Mouse (Mus musculus): ENCODE results near the gene Lingo1. TPM values are rescaled to one million over a fixed set of nuclear protein-coding genes. Genes with fewer than 3 reads are reported as not detected.
A peak's percentile ranks its signal among the peaks of the same experiment; 100 is the strongest.

Gene Lingo1
- polyA plus RNA-seq, 1 experiment from 2014 or later, result 83.0 TPM

DNA sequence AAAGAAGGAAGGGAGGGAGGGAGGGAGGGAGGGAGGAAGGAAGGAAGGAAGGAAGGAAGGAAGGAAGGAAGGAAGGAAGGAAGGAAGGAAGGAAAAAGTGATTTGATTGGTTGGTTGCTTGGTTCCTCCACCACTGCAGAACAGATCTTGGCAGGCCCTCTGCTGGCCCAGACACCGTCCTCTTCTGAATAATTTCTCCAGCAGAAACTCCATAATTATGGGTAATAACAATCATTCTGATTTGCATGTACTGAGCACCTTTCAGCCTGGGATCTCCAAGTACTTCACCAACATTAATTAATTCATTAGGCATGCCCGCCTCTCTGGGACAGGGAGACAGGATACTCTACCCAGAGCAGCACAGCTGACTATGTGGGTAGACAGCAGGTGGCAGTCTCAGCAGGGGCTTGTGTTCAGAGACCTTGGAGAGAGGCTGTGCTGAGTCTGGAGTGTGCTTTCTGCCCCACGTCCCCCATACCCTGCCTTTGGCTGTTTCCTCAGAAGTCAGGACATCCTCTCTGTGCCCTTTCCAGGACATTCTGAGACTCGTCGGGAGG is 57.0 kb downstream of the Lingo1 start:
- Histone ChIP-seq H3K27ac (ENCODE audit: low read length) (no peak overlapping the region), H3K4me1 (ENCODE audit: control insufficient read depth, insufficient read depth, low read length) (0 out of 2 replicates have a peak, but pooled peaks cover 2% of the 10 kb centered on the region), H3K4me3 (ENCODE audit: low read depth, low read length) (no peak overlapping the region), H3K27me3 (ENCODE audit: control insufficient read depth, insufficient read depth, low read depth, low read length) (no peaks in the 10 kb centered on the region), H3K9me3 (replicated peaks; ENCODE audit: control insufficient read depth, low read length, poor library complexity, severe bottlenecking) (no peaks in the 10 kb centered on the region), H3K4me2 (ENCODE audit: low read length) (no peak overlapping the region), H3K36me3 (ENCODE audit: control insufficient read depth, insufficient read depth, low read length) (no peaks in the 10 kb centered on the region), H3K9ac (ENCODE audit: low read depth, low read length) (no peak overlapping the region)
- WGBS, result 54% methylated on average over 5 of the region's 5 CpGs
- peak; percentile 46 for ATAC-seq

DNA sequence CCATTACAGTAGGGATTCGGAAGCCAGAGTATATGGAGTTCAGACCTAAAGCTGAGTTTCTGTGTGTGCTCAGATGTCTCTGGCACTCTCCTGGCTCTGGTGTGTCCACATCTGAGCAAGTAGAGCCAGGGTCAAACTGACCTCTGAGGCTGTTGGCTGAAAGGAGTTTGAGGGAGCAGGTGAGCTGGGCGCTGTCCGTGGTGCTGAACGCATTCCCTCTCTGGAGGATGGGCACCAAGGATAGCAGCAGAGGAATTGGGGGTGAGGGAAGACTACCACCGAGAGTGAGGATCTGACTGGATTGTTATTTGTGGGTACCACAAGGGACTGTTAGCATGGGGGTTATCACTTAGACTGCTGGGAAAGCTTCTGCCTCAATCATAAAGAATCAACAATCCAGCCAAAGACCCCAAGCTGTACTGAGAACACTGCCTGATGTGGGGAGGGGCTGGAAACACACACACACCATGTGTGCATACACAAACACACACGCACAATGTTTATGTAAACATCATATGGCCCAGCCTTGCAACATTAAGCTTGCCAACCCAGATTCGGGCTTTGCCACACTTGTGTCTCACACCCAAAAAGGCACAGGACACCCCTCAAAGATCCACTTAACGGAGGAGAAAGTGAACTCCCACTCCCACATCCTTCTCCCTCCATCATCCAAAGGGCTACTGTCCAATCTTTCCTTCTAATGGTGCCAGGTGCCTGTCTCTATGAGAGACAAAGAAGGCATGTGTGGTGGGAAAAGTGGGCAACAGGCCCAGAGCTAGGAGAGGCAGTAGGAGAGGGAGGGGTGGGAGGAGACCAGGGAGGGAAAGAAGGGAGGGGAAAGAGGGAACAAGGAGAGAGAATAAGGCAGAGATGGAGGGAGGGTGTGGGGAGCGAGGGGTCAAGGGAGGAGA is 57.8 kb downstream of the Lingo1 start:
- Histone ChIP-seq H3K9ac (ENCODE audit: low read depth, low read length) (no peak overlapping the region), H3K9me3 (replicated peaks; ENCODE audit: control insufficient read depth, low read length, poor library complexity, severe bottlenecking) (no peaks in the 10 kb centered on the region), H3K4me1 (ENCODE audit: control insufficient read depth, insufficient read depth, low read length) (0 out of 2 replicates have a peak, but pooled peaks cover 2% of the 10 kb centered on the region), H3K27ac (ENCODE audit: low read length) (no peak overlapping the region), H3K27me3 (ENCODE audit: control insufficient read depth, insufficient read depth, low read depth, low read length) (no peaks in the 10 kb centered on the region), H3K4me2 (ENCODE audit: low read length) (no peak overlapping the region), H3K36me3 (ENCODE audit: control insufficient read depth, insufficient read depth, low read length) (no peaks in the 10 kb centered on the region), H3K4me3 (ENCODE audit: low read depth, low read length) (no peak overlapping the region)
- no peak; the same call in 1 of the 2 replicates for ATAC-seq
- WGBS, result 51% methylated on average over 9 of the region's 9 CpGs

DNA sequence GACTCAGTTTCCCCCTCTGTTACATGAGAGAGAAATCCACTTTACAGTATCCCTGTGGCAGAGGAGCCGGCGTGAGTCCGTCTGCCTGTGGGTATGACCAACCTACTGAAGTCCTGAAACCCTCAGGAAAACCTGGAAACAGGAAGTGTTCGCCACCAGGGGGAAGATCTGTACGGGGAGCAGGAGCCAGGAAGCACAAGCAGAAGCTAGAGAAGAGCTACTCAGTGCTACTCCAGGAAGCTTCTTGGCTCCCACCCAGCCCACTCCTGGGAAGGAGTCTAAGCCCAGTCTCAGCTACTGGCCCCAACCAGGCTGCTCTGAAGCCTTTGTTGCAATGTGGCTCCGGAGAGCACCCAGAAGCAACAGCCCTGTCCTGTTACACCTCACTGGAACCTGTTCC is 61.9 kb downstream of the Lingo1 start:
- H3K4me1 ChIP-seq (ENCODE audit: control insufficient read depth, insufficient read depth, low read length), result peaks cover 5% of the 10 kb centered on the region; the same call in 1 of the 2 replicates
- WGBS, result 70% methylated on average over 6 of the region's 6 CpGs
- ATAC-seq, result no peak
- H3K36me3 ChIP-seq (ENCODE audit: control insufficient read depth, insufficient read depth, low read length), result no peaks in the 10 kb centered on the region
- no peak overlapping the region for H3K9ac ChIP-seq (ENCODE audit: low read depth, low read length)
- H3K4me2 ChIP-seq (ENCODE audit: low read length), result no peak overlapping the region
- H3K4me3 ChIP-seq (ENCODE audit: low read depth, low read length), result no peak overlapping the region
- no peak overlapping the region for H3K27ac ChIP-seq (ENCODE audit: low read length)
- H3K9me3 ChIP-seq (replicated peaks; ENCODE audit: control insufficient read depth, low read length, poor library complexity, severe bottlenecking), result no peaks in the 10 kb centered on the region
- no peaks in the 10 kb centered on the region for H3K27me3 ChIP-seq (ENCODE audit: control insufficient read depth, insufficient read depth, low read depth, low read length)

- WGBS, result 55% methylated on average over 2 of the region's 2 CpGs
- no peak for ATAC-seq
- no peaks in the 10 kb centered on the region for H3K9me3 ChIP-seq (replicated peaks; ENCODE audit: control insufficient read depth, low read length, poor library complexity, severe bottlenecking)
- peaks cover 21% of the 10 kb centered on the region for H3K4me1 ChIP-seq (ENCODE audit: control insufficient read depth, insufficient read depth, low read length)
- H3K27me3 ChIP-seq (ENCODE audit: control insufficient read depth, insufficient read depth, low read depth, low read length), result no peaks in the 10 kb centered on the region
- H3K27ac ChIP-seq (ENCODE audit: low read length), result no peak overlapping the region
- no peak overlapping the region for H3K4me3 ChIP-seq (ENCODE audit: low read depth, low read length)
- no peak overlapping the region for H3K9ac ChIP-seq (ENCODE audit: low read depth, low read length)
- no peak overlapping the region for H3K4me2 ChIP-seq (ENCODE audit: low read length)
- H3K36me3 ChIP-seq (ENCODE audit: control insufficient read depth, insufficient read depth, low read length), result no peaks in the 10 kb centered on the region
These were observed 65.3 kb downstream of the Lingo1 start for GRCm38 (mm10) chr9:56730997-56731396.

GRCm38 (mm10) chr9:56729145-56729544 is 67.1 kb downstream of the Lingo1 start:
- Histone ChIP-seq H3K36me3 (ENCODE audit: control insufficient read depth, insufficient read depth, low read length) (no peaks in the 10 kb centered on the region), H3K9ac (ENCODE audit: low read depth, low read length) (no peak overlapping the region), H3K9me3 (replicated peaks; ENCODE audit: control insufficient read depth, low read length, poor library complexity, severe bottlenecking) (no peaks in the 10 kb centered on the region), H3K4me3 (ENCODE audit: low read depth, low read length) (no peak overlapping the region), H3K27me3 (ENCODE audit: control insufficient read depth, insufficient read depth, low read depth, low read length) (no peaks in the 10 kb centered on the region), H3K4me2 (ENCODE audit: low read length) (no peak overlapping the region), H3K27ac (ENCODE audit: low read length) (no peak overlapping the region), H3K4me1 (ENCODE audit: control insufficient read depth, insufficient read depth, low read length) (peaks cover 21% of the 10 kb centered on the region)
- ATAC-seq, result no peak
- WGBS, result 58% methylated on average over 2 of the region's 2 CpGs

- no peaks in the 10 kb centered on the region for H3K9me3 ChIP-seq (replicated peaks; ENCODE audit: control insufficient read depth, low read length, poor library complexity, severe bottlenecking)
- no peaks in the 10 kb centered on the region for H3K36me3 ChIP-seq (ENCODE audit: control insufficient read depth, insufficient read depth, low read length)
- no peak overlapping the region for H3K9ac ChIP-seq (ENCODE audit: low read depth, low read length)
- peaks cover 21% of the 10 kb centered on the region for H3K4me1 ChIP-seq (ENCODE audit: control insufficient read depth, insufficient read depth, low read length)
- H3K27ac ChIP-seq (ENCODE audit: low read length), result peak overlapping the region; percentile 66
- peak; percentile 57 for ATAC-seq
- no peak overlapping the region for H3K4me3 ChIP-seq (ENCODE audit: low read depth, low read length)
- 0 out of 2 replicates have a peak overlapping the region, but pooled peaks have one; percentile 0 for H3K4me2 ChIP-seq (ENCODE audit: low read length)
- 0 out of 2 replicates have a peak, but pooled peaks cover 3% of the 10 kb centered on the region for H3K27me3 ChIP-seq (ENCODE audit: control insufficient read depth, insufficient read depth, low read depth, low read length)
- WGBS, result 17% methylated on average over 15 of the region's 15 CpGs
These were observed 68.3 kb downstream of the Lingo1 start for GRCm38 (mm10) chr9:56727703-56728684.

- 34% methylated on average over 2 of the region's 2 CpGs for WGBS
- ATAC-seq, result no peak
- no peak overlapping the region for H3K9ac ChIP-seq (ENCODE audit: low read depth, low read length)
- no peak overlapping the region for H3K4me3 ChIP-seq (ENCODE audit: low read depth, low read length)
- no peaks in the 10 kb centered on the region for H3K36me3 ChIP-seq (ENCODE audit: control insufficient read depth, insufficient read depth, low read length)
- 0 out of 2 replicates have a peak, but pooled peaks cover 3% of the 10 kb centered on the region for H3K27me3 ChIP-seq (ENCODE audit: control insufficient read depth, insufficient read depth, low read depth, low read length)
- H3K27ac ChIP-seq (ENCODE audit: low read length), result no peak overlapping the region
- peaks cover 21% of the 10 kb centered on the region for H3K4me1 ChIP-seq (ENCODE audit: control insufficient read depth, insufficient read depth, low read length)
- H3K4me2 ChIP-seq (ENCODE audit: low read length), result no peak overlapping the region
- no peaks in the 10 kb centered on the region for H3K9me3 ChIP-seq (replicated peaks; ENCODE audit: control insufficient read depth, low read length, poor library complexity, severe bottlenecking)
These were observed 70.5 kb downstream of the Lingo1 start for GRCm38 (mm10) chr9:56725814-56726213.

GRCm38 (mm10) chr9:56722089-56722825 is 74.0 kb downstream of the Lingo1 start:
- Histone ChIP-seq H3K9ac (ENCODE audit: low read depth, low read length) (no peak overlapping the region), H3K27me3 (ENCODE audit: control insufficient read depth, insufficient read depth, low read depth, low read length) (peaks cover 3% of the 10 kb centered on the region; the same call in 1 of the 2 replicates), H3K9me3 (replicated peaks; ENCODE audit: control insufficient read depth, low read length, poor library complexity, severe bottlenecking) (no peaks in the 10 kb centered on the region), H3K4me1 (ENCODE audit: control insufficient read depth, insufficient read depth, low read length) (peaks cover 1% of the 10 kb centered on the region; the same call in 1 of the 2 replicates), H3K4me3 (ENCODE audit: low read depth, low read length) (no peak overlapping the region), H3K27ac (ENCODE audit: low read length) (no peak overlapping the region), H3K36me3 (ENCODE audit: control insufficient read depth, insufficient read depth, low read length) (no peaks in the 10 kb centered on the region), H3K4me2 (ENCODE audit: low read length) (no peak overlapping the region)
- ATAC-seq, result no peak
- 71% methylated on average over 11 of the region's 11 CpGs for WGBS
